Mouse (Mus musculus) bone marrow, adult 2 months (tissue): ENCODE measurements around the gene Lbx1.

ENCODE experiments used
- CTCF ChIP-seq: fragments of 200-500 bp; IDR thresholded peaks from 2 replicates; pipeline ENCODE4 v1.5.1; 2011; ENCODE audit warnings: low read length, control low read depth; ENCODE audit not compliant: control insufficient read depth, insufficient read depth
- POLR2A ChIP-seq: fragments of 200-500 bp; IDR thresholded peaks from 2 replicates; pipeline ENCODE4 v1.6.1; 2011; ENCODE audit warnings: low read depth, mild to moderate bottlenecking, control low read depth, low read length, borderline replicate concordance; ENCODE audit not compliant: control insufficient read depth

GRCm38 (mm10) chr19:45215431-45215830 is 20.2 kb downstream of the Lbx1 start:
- TF ChIP-seq CTCF (no peak), POLR2A (no peak)
